Mouse (Mus musculus) heart, adult 2 months (tissue): ENCODE results near the gene Rpl23.
A peak's percentile ranks its signal among the peaks of the same experiment; 100 is the strongest.

Experiments used
- CTCF ChIP-seq: fragments of 200-600 bp; IDR thresholded peaks from 2 replicates; pipeline ENCODE4 v1.8.1; 2022; ENCODE audit warnings: antibody characterized with exemption, mild to moderate bottlenecking, moderate library complexity
- EP300 ChIP-seq: fragments of 200-500 bp; IDR thresholded peaks from 2 replicates; pipeline ENCODE4 v1.6.1; 2011; ENCODE audit warnings: low read depth, low read length, control low read depth; ENCODE audit not compliant: insufficient read depth
- POLR2A ChIP-seq: fragments of 200-500 bp; IDR thresholded peaks from 2 replicates; pipeline ENCODE4 v1.6.1; 2011; ENCODE audit warnings: mild to moderate bottlenecking, low read depth, low read length, control low read depth; ENCODE audit not compliant: insufficient read depth

- TF ChIP-seq EP300 (0 out of 2 replicates have a peak, but pooled peaks have one; percentile 7), CTCF (no peak), POLR2A (peak; percentile 56; the same call in 1 of the 2 replicates)
These were observed 17.9 kb upstream of the Rpl23 start for GRCm38 (mm10) chr11:97799994-97800690.
